8 mouse cellular contexts compared by ENCODE assay signal in the genomic region with DNA sequence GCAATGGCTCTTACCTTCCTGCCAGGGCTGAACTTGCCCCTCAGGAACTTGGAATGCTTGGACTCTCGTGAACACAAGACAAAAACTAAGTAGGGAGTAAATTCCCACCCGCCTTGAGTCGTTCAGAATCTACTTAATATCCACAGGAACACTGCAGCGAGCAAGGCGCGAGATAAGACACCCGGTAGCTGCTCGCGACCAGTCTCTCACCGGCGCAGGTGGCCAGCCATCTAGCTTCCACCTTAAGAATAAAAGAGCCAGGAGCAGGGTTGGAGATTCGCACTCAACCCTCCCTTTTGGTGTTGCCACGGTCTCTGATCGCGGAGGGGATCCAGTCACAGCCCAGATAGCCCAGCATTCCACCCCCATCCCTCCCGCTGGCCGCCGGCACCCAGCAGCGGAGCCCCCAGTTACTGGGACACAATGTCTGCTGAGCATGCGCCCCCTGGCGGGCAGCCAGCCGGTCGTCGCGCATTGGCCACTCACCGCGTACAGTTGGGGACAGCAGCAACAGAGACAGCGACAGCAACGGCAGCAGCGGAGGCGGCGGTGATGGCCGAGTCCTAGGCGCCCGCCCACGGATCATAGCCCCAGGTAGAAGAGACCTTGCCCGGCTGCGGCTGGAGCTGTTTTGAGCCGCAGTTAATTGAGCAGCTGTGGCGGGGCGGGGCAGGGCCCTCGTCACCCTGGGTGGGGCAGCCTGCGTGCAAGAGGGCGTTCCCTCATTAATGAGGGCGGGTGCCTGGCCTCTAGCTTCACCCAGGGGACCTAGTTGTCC. TPM values are rescaled to one million over a fixed set of nuclear protein-coding genes. Genes with fewer than 3 reads are reported as not detected.
DNase-seq lines count a peak whose midpoint lies in the region; ATAC-seq lines count a peak whose summit lies in the region.

A gene (minus strand): TSS at position 661 of the 778 bp plus-strand sequence.

- under 1% methylated on average over 42 of the region's 45 CpGs for WGBS in hindbrain, embryonic 11.5 days

- no peak within 1 kb of the TSS for H3K27ac ChIP-seq in hindbrain, embryonic 11.5 days (ENCODE audit: low read depth, low read length)

- H3K4me3 ChIP-seq in hindbrain, embryonic 11.5 days (ENCODE audit: low read depth, low read length): peak within 1 kb of the TSS; percentile 49

- H3K27me3 ChIP-seq in hindbrain, embryonic 11.5 days (ENCODE audit: control insufficient read depth, insufficient read depth, low read length): no peaks in the 10 kb centered on the region

- DNase-seq in Muller cell, postnatal 12 days (ENCODE audit: inconsistent ontology term): peak; percentile 88
- peak; percentile 54 for DNase-seq in cerebellum, adult 9-11 months
- peak; percentile 70 to 86 for DNase-seq in frontal cortex, adult 2 months (ENCODE audit: extremely low spot score in 1 of 2, low spot score in 1 of 2)
- peak; percentile 94 for DNase-seq in hindbrain, embryonic 11.5 days (ENCODE audit: low spot score)
- DNase-seq in layer of hippocampus, postnatal 10 days (ENCODE audit: low spot score in 2 of 2): peak; percentile 88 to 91
- DNase-seq in lung, postnatal 10 days: peak; percentile 90
- DNase-seq in retina, adult 2 months (ENCODE audit: low read depth, low spot score): peak; percentile 36
- DNase-seq in thymus, postnatal 36 days: peak; percentile 84 to 88

- H3K36me3 ChIP-seq in hindbrain, embryonic 11.5 days (ENCODE audit: control insufficient read depth, insufficient read depth, low read length): no peaks in the 10 kb centered on the region

- H3K9me3 ChIP-seq in hindbrain, embryonic 11.5 days (ENCODE audit: control insufficient read depth, low read length): no peaks in the 10 kb centered on the region

- H3K9ac ChIP-seq in hindbrain, embryonic 11.5 days (ENCODE audit: low read depth, low read length): peak within 1 kb of the TSS; percentile 60

- H3K4me1 ChIP-seq in hindbrain, embryonic 11.5 days (replicated peaks; ENCODE audit: control insufficient read depth, insufficient read depth, low read length): no peaks in the 10 kb centered on the region

- ATAC-seq in hindbrain, embryonic 11.5 days (ENCODE audit: low FRiP score): peak; percentile 95

- H3K4me2 ChIP-seq in hindbrain, embryonic 11.5 days (replicated peaks; ENCODE audit: low read depth, low read length): peak within 1 kb of the TSS; percentile 68

RNA-seq across cellular contexts. Expression of the gene that starts here (rescaled TPM):
- 6.2 and 7.3 TPM in 2 replicates for polyA plus RNA-seq in frontal cortex, adult 2 months (2012; rRNA removed)
- 4.0 and 6.0 TPM in 2 replicates for polyA plus RNA-seq in hindbrain, embryonic 11.5 days (2014; fragmentation: Nextera tagmentation; extraction: Ambion mirVana)
- total RNA-seq in layer of hippocampus, postnatal 10 days (2021): 1 to 10 TPM; 8.6 to 9.7 TPM

Comparison
In these comparisons a context has a peak if more than half of its experiments do, and no peak if none do; other contexts are left out.
1. DNase-seq: peak in every context shown above with its lines; median percentile 94 in hindbrain, embryonic 11.5 days; 90 in lung, postnatal 10 days; 90 in layer of hippocampus, postnatal 10 days; 88 in Muller cell, postnatal 12 days; 86 in thymus, postnatal 36 days; 78 in frontal cortex, adult 2 months; 54 in cerebellum, adult 9-11 months; 36 in retina, adult 2 months.